Mouse (Mus musculus) testis, adult 2 months (tissue): ENCODE measurements at regions not wholly inside any gene's neighbourhood (a gene's known extent, or its start where the extent isn't known, plus 50 kb on each side); places are given as distances from the start of the nearest gene placed in this dataset.

Experiments
- CTCF ChIP-seq: fragments of 200-500 bp; IDR thresholded peaks from 2 replicates; pipeline ENCODE4 v1.5.1; 2012; ENCODE audit warnings: low read depth, mild to moderate bottlenecking, inconsistent platforms, low read length, moderate library complexity; ENCODE audit not compliant: control insufficient read depth, insufficient read depth, insufficient replicate concordance
- POLR2A ChIP-seq: fragments of 200-500 bp; IDR thresholded peaks from 2 replicates; pipeline ENCODE4 v1.6.1; 2012; ENCODE audit warnings: low read depth, mild to moderate bottlenecking, inconsistent platforms, low read length, moderate library complexity; ENCODE audit not compliant: control insufficient read depth

- TF ChIP-seq CTCF (no peak), POLR2A (no peak)
These were observed 473.2 kb downstream of the Isl1 start for GRCm38 (mm10) chr13:115836203-115836768.
